Mouse (Mus musculus): Measurements from ENCODE around the gene Kin.

DNA sequence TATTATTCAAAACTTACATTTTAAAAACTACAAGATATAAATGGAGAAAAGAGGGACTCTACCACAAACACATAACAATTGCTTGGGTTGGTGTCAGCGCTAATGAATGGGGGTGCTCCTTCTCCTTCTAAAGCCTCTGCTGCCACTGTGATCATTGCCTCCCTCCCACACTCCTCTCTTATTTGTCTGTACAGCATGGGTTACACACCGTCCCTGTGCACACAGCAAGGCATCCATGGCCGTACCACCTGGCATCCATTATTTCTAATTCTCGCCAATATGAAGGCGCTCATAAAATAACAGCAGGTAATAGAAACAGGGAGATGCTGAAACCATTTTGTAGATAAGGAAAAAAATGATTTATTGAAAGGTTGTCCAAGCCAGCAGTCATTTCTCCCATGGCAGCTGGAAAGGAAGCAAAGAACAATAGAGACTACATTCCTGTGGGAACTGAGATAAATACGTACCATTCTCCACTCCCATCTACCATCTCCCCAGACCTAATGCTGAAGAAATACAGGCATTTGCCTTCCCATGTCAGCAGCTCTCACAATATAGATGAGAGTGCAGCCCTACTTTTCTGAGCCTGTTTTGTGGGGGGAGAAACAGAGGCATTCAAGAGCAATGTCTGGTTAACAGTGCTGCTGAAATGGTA is 28.3 kb downstream of the Kin start:
- TF ChIP-seq CTCF (IDR thresholded peaks at IDR 0.05; ENCODE audit: extremely low read depth, insufficient read depth, insufficient read length, insufficient replicate concordance) = no peak
- TF ChIP-seq POLR2A (IDR thresholded peaks at IDR 0.05; ENCODE audit: low read depth, low read length) = no peak

Measured in spleen, adult 2 months (tissue).